Mouse (Mus musculus) CH12.LX (cell line): ENCODE results near the gene Defb15.

Experiments
- BHLHE40 ChIP-seq: IDR thresholded peaks from 2 replicates; pipeline ENCODE4 v1.6.1; 2011; ENCODE audit warnings: mild to moderate bottlenecking, low read depth, low read length, improper control_type of control experiment
- CTCF ChIP-seq, 2 experiments: IDR thresholded peaks in 1 of 2; conservative IDR thresholded peaks in 1 of 2; 2 replicates each; pipeline ENCODE4 v1.5.1; 2011 to 2012; ENCODE audit warnings: low read depth in 2 of 2, low read length in 2 of 2, improper control_type of control experiment in 1 of 2, inconsistent platforms in 1 of 2, mild to moderate bottlenecking in 1 of 2, moderate library complexity in 1 of 2
- MAX ChIP-seq: IDR thresholded peaks from 2 replicates; pipeline ENCODE4 v1.6.1; 2011; ENCODE audit warnings: low read length, improper control_type of control experiment
- TCF12 ChIP-seq: IDR thresholded peaks from 2 replicates; pipeline ENCODE4 v1.6.1; 2014; ENCODE audit warnings: low read depth, mild to moderate bottlenecking, inconsistent platforms, low read length, improper control_type of control experiment
- USF1 ChIP-seq: IDR thresholded peaks from 2 replicates; pipeline ENCODE4 v1.6.1; 2014; ENCODE audit warnings: low read depth, mild to moderate bottlenecking, inconsistent platforms, low read length, improper control_type of control experiment
- ZC3H11A ChIP-seq: IDR thresholded peaks from 2 replicates; pipeline ENCODE4 v1.6.1; 2012; ENCODE audit warnings: low read depth, mild to moderate bottlenecking, inconsistent platforms, low read length, improper control_type of control experiment
- ZMIZ1 ChIP-seq: IDR thresholded peaks from 2 replicates; pipeline ENCODE4 v1.6.1; 2012; ENCODE audit warnings: low read depth, mild to moderate bottlenecking, inconsistent platforms, low read length, improper control_type of control experiment

DNA sequence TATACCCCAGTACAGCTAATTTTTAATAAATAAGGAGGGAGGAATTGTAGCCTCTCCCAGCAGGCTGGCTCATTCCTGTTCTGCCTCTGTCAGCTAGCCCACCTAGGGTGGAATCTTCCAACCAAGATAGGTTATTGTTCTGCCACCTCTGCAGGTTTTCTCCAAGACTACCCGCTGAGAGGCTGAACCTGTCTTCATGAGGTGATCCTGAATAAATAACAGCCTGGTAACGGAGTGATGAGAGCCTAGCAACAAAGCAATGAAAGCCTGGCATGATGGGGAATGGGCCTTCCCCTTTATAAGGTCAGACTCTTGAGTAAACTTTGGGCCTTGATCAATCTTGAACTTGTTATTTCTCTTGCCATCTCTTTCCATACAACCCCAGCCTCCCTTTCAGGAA is 20.0 kb downstream of the Defb15 start:
- TF ChIP-seq TCF12 (no peak), ZC3H11A (no peak), USF1 (no peak), MAX (no peak), CTCF (conservative IDR thresholded peaks at IDR 0.05 in 1 of 2, IDR thresholded peaks at IDR 0.05 in 1 of 2; ENCODE audit: low read depth in 2 of 2, low read length in 2 of 2) (no peak), ZMIZ1 (no peak), BHLHE40 (no peak)
